Mouse (Mus musculus): ENCODE measurements around the gene Il6ra.

DNA sequence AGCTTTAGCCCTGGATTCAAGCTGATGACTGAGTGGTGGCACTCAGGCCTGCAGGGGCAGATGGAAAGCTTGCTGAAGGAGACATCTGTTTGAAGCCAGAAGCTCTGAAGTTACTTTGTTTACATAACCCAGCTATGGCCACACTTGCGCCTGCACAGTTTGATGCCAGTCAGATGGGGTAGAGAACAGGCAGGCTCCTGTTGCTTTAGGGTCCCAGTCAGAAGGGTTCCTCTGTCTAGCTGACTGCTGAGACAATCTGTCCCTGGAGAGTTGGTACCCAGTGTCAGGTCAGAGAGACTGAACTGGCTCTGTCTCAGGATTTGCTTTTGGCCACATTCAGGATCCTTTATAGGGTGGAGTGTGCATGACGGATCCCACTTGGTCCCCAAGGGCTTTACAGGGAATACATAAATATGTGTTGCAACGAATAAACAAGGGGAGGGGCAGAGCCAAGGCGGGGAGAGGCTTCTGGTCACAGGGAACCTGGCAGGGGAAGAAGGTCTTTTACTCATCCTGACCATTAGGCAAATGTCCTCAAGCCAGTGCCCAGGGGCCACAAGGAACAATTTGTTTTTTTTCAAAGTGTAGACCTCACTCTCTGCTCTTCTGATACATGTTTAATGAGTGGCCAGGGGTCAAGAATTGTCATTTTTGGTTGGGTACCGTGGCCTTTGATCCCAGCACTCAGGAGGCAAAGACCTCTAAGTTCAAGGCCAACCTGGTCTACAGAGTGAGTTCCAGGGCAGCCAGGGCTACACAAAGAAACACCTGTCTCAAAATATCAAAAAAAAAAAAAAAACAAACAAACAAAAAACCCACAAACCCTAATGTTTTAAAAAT is 3.1 kb downstream of the Il6ra start:
- TF ChIP-seq POLR2A (IDR thresholded peaks at IDR 0.05; ENCODE audit: low read depth, low read length): no peak
- no peak for TF ChIP-seq CTCF (IDR thresholded peaks at IDR 0.05; ENCODE audit: borderline replicate concordance, insufficient read depth, low read length)
